Mouse (Mus musculus) megakaryocyte, embryonic 14.5 days (primary cell): ENCODE data around the gene Edn2. TPM values are rescaled to one million over a fixed set of nuclear protein-coding genes. Genes with fewer than 3 reads are reported as not detected.

Experiments
- H3K27me3 ChIP-seq: replicated peaks from 2 replicates; pipeline ENCODE3; 2012; ENCODE audit warnings: inconsistent platforms
- H3K36me3 ChIP-seq: replicated peaks from 2 replicates; pipeline ENCODE3; 2012; ENCODE audit warnings: low read length, inconsistent platforms, mixed read lengths
- H3K4me1 ChIP-seq: 2 replicates; pipeline ENCODE4 v1.6.1; 2012; ENCODE audit warnings: inconsistent platforms
- H3K4me3 ChIP-seq: replicated peaks from 2 replicates; pipeline ENCODE3; 2012; ENCODE audit warnings: moderate library complexity, mild to moderate bottlenecking, inconsistent platforms
- H3K9me3 ChIP-seq: 2 replicates; pipeline ENCODE4 v1.6.1; 2012; ENCODE audit warnings: inconsistent platforms
- FLI1 ChIP-seq: IDR thresholded peaks from 2 replicates; pipeline ENCODE4 v1.6.1; 2012; ENCODE audit warnings: low read length, inconsistent platforms, mixed read lengths
- GATA1 ChIP-seq: IDR thresholded peaks from 3 replicates; pipeline ENCODE4 v1.6.1; 2012; ENCODE audit warnings: mixed read lengths, low read length, inconsistent platforms, borderline replicate concordance
- polyA plus RNA-seq: library from polyadenylated mRNA; stranded (reverse); fragments of >175 nt; gene quantifications from 2 replicates; pipeline ENCODE4 v1.2.3, GENCODE M21; 2012; ENCODE audit warnings: low replicate concordance; ENCODE audit not compliant: insufficient read depth

Gene Edn2
- polyA plus RNA-seq, 1 experiment: not detected

DNA sequence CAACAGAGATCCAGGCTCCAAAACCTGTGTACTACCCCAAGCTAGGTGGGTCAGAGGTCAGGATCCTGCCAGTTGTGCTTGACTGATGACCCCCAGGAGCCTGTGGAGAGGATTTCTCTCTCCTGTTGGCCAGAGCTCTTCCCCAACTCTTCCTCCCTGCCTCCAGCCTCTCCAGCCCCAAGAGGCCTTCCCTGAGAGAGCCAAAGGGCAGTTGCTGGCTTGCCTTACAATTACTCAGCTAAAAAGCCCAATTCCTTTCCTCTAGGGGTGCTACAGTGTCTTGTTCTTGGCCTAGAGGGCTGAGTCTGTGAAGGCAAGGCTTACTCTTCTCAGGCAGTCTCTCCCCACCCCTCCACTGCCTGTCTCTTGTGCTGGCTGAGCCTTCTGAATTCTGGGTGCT, 34.0 kb downstream of the Edn2 start:
- no peak for TF ChIP-seq GATA1
- TF ChIP-seq FLI1: no peak

DNA sequence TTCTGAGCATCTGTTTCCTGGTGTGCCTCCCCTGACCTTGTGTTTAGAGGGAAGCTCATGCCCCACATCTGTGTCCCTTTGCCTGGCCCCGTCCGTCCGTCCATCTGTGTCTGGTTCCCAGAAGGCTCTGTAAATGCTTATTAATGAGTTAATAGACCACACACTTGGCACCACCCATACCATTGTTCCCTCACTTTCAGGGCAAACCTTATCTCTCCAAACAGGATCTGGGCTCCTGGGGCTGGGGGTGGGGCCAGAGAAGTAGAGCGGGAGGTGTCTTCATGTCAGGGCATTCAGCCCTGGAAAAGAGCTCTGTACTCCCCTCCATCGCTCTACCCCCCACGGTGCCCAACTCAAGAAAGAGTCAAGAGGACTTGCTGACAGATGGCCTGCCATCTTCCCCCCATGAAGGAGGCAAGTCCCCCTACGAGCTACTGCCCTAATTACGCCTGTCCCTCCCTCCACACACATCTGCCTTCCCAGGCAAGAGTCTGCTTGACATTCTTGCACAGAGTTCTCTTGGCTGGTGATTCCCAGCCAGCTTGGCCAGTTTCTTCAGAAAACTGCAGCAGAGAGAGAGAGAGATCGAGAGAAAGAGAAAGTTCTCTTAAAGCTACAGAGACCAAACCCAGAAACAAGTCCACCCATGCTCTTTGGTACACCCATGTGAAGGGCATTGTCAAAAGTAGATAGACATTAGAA, 38.3 kb downstream of the Edn2 start:
- TF ChIP-seq FLI1 (no peak), GATA1 (no peak)
- Histone ChIP-seq H3K27me3 (peaks cover 72% of the 10 kb centered on the region), H3K9me3 (no peaks in the 10 kb centered on the region), H3K4me3 (no peak overlapping the region), H3K36me3 (no peaks in the 10 kb centered on the region), H3K4me1 (peaks cover 7% of the 10 kb centered on the region)

More for the DNA sequence above, 34.0 kb downstream of the Edn2 start:
- H3K4me1 ChIP-seq: peaks cover 7% of the 10 kb centered on the region
- no peaks in the 10 kb centered on the region for H3K9me3 ChIP-seq
- no peak overlapping the region for H3K4me3 ChIP-seq
- H3K36me3 ChIP-seq: no peaks in the 10 kb centered on the region
- H3K27me3 ChIP-seq: peaks cover 67% of the 10 kb centered on the region

DNA sequence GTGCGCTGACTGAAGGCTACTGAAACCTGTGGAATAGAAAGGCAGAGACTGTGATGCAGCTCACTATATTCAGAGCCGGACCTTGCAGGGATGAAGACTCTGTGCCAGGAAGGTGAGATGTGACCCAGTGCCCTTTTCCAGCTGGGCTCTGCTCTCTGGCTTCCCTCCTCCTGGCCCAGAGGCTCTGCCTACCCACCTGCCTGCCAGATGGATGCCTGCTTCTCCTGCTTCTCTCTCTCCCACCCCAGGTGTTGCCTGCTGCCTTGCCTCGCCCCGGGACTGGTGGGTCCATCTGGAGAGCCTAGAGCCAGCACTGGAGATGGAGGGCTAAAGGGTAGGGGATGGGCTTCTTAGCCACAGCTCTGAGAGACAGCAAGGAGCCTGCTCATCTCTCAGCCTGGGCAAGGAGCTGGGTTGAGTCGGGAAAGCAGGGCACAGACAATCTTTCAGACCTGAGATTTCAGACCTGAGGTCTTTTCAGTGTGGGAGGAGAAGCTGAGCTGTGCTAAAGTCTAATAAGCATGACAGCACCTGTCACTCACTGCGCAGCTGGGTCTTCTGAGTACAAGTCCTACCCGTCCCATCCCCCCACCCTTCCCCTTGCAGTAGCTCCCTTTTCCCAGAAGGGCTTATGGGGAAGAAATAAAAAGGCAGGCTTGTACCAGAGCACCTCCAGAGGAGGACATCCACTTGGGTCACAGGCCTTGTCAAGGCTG, 39.7 kb downstream of the Edn2 start:
- Histone ChIP-seq H3K36me3 (no peaks in the 10 kb centered on the region), H3K9me3 (no peaks in the 10 kb centered on the region), H3K27me3 (peaks cover 76% of the 10 kb centered on the region), H3K4me1 (peaks cover 7% of the 10 kb centered on the region), H3K4me3 (no peak overlapping the region)
- TF ChIP-seq GATA1: no peak
- TF ChIP-seq FLI1: no peak

DNA sequence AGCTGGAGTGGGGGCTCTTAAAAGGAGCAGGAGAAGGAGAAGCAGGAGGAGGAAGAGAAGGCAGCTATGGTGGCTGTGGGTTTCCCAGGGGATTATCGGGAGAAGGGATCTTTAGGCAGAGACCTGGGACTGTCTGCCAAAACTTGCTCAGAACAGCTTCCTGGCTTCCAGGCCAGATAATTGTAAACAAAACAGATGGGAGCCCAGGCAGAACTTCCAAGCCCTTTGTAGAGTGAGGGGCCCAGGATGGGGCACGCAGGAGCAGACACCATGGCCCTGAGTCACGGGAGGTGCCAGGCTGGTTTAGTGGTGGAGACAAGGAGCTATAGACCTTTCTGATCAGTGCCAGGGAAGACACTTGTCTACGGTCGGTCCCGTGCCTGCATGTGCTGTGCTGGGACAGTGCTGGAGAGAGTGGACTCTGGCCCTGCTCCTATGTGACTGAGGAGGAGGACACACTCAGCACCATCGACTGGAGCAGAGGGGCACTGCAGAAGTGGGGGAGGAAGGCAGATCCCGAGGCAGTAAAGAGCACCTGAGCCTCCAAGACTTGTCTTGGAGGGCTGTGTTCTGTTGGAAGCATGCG, 43.4 kb downstream of the Edn2 start:
- no peaks in the 10 kb centered on the region for H3K36me3 ChIP-seq
- H3K9me3 ChIP-seq: no peaks in the 10 kb centered on the region
- no peak overlapping the region for H3K4me3 ChIP-seq
- H3K4me1 ChIP-seq: peaks cover under 1% of the 10 kb centered on the region; the same call in 1 of the 2 replicates
- peaks cover 84% of the 10 kb centered on the region for H3K27me3 ChIP-seq
- no peak for TF ChIP-seq GATA1
- no peak for TF ChIP-seq FLI1

DNA sequence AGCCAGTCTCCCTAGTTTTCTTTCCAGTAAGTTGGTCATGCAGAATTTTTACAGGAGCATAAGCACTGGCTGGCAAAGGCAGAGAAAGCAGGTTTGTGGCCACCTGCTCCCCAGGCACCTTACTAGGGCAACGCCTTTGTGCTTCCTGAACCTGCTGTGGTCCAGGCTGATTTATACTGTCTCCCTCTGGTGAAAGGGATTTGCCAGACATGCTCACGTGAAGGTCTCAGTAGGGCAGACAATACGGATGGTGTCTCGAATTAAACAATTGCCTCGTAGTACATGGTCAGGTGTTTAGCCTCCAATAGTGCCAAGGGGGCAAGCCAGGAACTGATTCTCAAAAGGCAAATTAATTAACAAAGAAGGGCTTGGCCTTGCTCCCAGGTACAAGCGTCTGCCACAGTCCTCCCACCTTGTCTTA, 45.5 kb downstream of the Edn2 start:
- H3K27me3 ChIP-seq: peaks cover 81% of the 10 kb centered on the region
- TF ChIP-seq FLI1: no peak
- no peak for TF ChIP-seq GATA1
- H3K4me1 ChIP-seq: no peaks in the 10 kb centered on the region
- H3K9me3 ChIP-seq: no peaks in the 10 kb centered on the region
- no peak overlapping the region for H3K4me3 ChIP-seq
- H3K36me3 ChIP-seq: no peaks in the 10 kb centered on the region

DNA sequence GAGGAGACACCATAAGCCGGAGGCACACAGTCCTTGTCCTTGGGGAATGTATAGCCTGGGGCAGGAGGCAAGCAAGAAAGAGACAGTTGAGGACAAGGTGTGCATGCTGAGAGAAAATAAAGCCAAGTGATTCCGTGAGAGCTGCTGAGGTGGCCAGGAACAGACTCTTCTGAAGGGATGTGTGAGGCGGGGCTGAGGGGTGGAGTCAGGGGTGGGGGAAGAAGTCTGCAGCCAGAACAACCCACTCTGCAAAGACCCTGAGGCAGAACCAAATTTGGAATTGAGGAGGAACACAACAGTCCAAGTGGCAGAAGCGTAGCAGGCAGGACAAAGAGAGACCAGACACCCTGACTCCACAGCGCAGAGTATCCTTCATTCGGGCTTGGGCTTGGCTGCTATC, 51.1 kb downstream of the Edn2 start:
- no peak for TF ChIP-seq FLI1
- TF ChIP-seq GATA1: no peak
- Histone ChIP-seq H3K36me3 (no peaks in the 10 kb centered on the region), H3K27me3 (peaks cover 73% of the 10 kb centered on the region), H3K9me3 (peaks cover 9% of the 10 kb centered on the region), H3K4me1 (0 out of 2 replicates have a peak, but pooled peaks cover 3% of the 10 kb centered on the region), H3K4me3 (no peak overlapping the region)

DNA sequence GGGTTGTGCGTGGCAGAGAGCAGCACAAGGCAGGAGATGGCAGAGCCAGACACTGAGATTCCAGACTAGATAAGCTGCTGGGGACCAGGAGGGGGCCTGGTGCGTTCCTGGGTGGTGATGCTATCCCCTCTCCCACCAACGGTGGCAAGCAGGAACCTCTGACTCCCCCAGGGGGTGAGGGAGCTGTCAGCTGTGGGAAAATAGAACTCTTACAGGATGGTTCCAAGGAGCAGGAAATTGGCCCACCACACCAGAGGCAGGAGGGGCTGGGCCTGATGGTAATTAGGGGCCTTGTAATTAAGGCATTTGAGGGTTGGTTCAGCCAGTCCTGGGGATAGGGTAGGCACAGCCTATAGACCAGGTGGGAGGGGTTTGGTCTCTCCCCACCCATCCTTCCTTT, 51.8 kb downstream of the Edn2 start:
- H3K4me1 ChIP-seq: 0 out of 2 replicates have a peak, but pooled peaks cover 3% of the 10 kb centered on the region
- H3K27me3 ChIP-seq: peaks cover 67% of the 10 kb centered on the region
- H3K4me3 ChIP-seq: no peak overlapping the region
- peaks cover 9% of the 10 kb centered on the region for H3K9me3 ChIP-seq
- no peaks in the 10 kb centered on the region for H3K36me3 ChIP-seq
- no peak for TF ChIP-seq FLI1
- no peak for TF ChIP-seq GATA1

DNA sequence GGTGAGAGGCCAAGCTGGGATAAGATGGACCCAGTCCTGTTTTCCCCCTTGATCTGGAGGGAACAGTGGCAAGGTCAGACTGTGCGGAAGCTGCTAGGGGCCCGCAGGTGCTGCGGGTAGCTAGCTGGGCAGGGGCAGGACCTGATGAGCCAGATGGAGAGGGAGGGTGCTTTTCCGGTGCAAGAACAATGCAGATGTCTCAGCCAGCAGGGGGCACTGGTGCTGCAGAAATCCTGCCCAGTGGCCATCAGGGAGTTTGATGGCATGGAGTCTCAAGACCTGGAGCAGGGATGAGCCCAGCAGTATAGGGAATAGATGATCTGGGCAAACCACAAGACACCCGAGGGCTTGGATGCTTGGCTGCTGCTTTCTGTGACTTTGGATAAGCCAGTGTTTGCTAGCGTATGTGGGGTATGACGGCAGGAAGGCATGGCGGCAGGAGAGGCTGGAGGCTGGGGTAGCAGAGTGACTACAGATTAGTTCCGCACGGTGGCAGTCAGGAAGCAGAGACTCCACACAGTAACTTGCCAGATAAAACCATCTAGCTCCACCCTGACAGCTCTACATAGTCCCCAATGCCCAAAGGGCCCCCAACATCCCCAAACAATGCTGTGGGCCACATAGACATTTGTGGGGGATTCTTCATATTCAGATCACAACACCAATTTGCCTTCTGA, 55.0 kb downstream of the Edn2 start:
- TF ChIP-seq FLI1 (no peak), GATA1 (no peak)
- no peak overlapping the region for H3K4me3 ChIP-seq
- H3K27me3 ChIP-seq: peaks cover 60% of the 10 kb centered on the region
- H3K9me3 ChIP-seq: peaks cover 9% of the 10 kb centered on the region
- H3K36me3 ChIP-seq: no peaks in the 10 kb centered on the region
- H3K4me1 ChIP-seq: 0 out of 2 replicates have a peak, but pooled peaks cover 3% of the 10 kb centered on the region

DNA sequence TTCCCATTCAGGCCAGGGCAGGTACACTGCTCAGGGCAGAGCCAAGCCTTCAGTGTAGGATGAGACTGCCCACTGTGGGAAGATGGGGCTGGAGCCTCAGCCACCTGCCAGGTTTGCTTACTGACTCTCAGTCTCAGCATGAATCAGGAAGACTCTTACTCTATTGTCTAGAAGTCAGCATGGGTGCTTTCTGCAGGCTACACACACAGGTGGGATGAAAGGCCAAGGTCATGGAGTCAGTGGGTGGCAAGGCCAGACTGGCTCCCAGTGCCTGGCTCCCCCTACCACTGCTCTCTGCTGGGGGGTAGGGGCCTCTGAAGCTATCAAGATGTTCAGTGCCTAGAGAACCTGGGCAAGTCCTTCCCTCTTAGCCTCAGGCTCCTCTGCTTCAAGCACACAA, 55.9 kb downstream of the Edn2 start:
- Histone ChIP-seq H3K4me3 (no peak overlapping the region), H3K9me3 (peaks cover 9% of the 10 kb centered on the region), H3K27me3 (peaks cover 62% of the 10 kb centered on the region), H3K4me1 (0 out of 2 replicates have a peak, but pooled peaks cover 3% of the 10 kb centered on the region), H3K36me3 (no peaks in the 10 kb centered on the region)
- TF ChIP-seq FLI1: no peak
- no peak for TF ChIP-seq GATA1

Other genes starting within 250 kb of the Edn2 start
- gene AL607142.1, start 96.2 kb upstream of the Edn2 start, polyA plus RNA-seq: not detected in 2 replicates
- gene Foxo6, start 126.1 kb downstream of the Edn2 start, polyA plus RNA-seq: not detected in 2 replicates
- 12.5 and 22.7 TPM in 2 replicates for gene Scmh1, start 244.1 kb downstream of the Edn2 start, polyA plus RNA-seq